ENCODE assay signal across 9 mouse cellular contexts in the genomic region with DNA sequence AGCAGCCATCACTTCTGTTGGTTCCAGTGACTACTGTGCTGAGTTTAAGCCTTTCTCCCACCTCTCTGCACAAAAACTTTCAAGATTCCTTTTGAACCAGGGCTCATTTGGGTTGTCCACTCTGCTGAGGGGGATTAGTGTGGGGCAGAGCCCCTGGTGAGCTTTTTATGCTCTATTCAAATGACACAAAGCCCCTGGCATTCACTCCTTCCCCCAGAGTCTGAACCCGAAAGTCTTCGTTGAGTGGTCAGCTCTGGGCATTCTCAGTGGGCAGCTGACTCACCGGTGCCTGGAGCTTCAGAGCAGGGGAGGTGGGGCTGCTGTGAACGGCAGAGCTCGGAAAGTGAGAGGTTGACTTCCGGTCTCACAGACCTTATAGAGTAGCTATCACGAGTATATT. TPM values are rescaled to one million over a fixed set of nuclear protein-coding genes. Genes with fewer than 3 reads are reported as not detected.
A peak's percentile ranks its signal among the peaks of the same experiment; 100 is the strongest.
DNase-seq lines count a peak whose midpoint lies in the region; ATAC-seq and TF ChIP-seq lines count a peak whose summit lies in the region.
"Had no signal": no experiment of that assay in that cellular context is flagged by ENCODE, and none has a peak within 500 bp of the region (broad histone marks: within the 10 kb centered on the region; RNA-seq: fewer than 3 reads in every experiment).

No protein-coding gene starts in this region.

- ATAC-seq in forebrain, embryonic 14.5 days: peak; percentile 58
- ATAC-seq in midbrain, embryonic 13.5 days: peak; percentile 59

- no peak for TF ChIP-seq POLR2A in CH12.LX (IDR thresholded peaks at IDR 0.05; ENCODE audit: low read depth, low read length)

- H3K27ac ChIP-seq in CH12.LX (ENCODE audit: insufficient read depth, low read depth): no peak overlapping the region; the same call in 1 of the 2 replicates
- H3K27ac ChIP-seq in forebrain, embryonic 14.5 days (ENCODE audit: low read depth, low read length): peak overlapping the region; percentile 55
- H3K27ac ChIP-seq in midbrain, embryonic 13.5 days: peak overlapping the region; percentile 78

- H3K36me3 ChIP-seq in CH12.LX (replicated peaks in 1 of 2; ENCODE audit: control insufficient read depth in 1 of 2, insufficient read depth in 1 of 2, low read length in 1 of 2): no peaks in the 10 kb centered on the region
- H3K36me3 ChIP-seq in forebrain, embryonic 14.5 days (ENCODE audit: control insufficient read depth, insufficient read depth, low read length): no peaks in the 10 kb centered on the region
- no peaks in the 10 kb centered on the region for H3K36me3 ChIP-seq in midbrain, embryonic 13.5 days

- in situ Hi-C loops in CH12.LX (cut with MboI; ENCODE audit: low pct_ligation_motif_present, low pct_unique_long_range_greater_than_20kb, low sequenced_read_pairs): no loop called here

- DNase-seq in CH12.LX (ENCODE audit: extremely low read depth): no peak
- DNase-seq in Muller cell, postnatal 12 days (ENCODE audit: inconsistent ontology term): peak; percentile 88
- DNase-seq in forebrain, embryonic 14.5 days (ENCODE audit: low spot score): peak; percentile 60
- no peak for DNase-seq in adrenal gland, adult 2 months
- DNase-seq in layer of hippocampus, adult 8-10 months (ENCODE audit: low spot score in 2 of 2): no peak
- DNase-seq in frontal cortex, adult 2 months (ENCODE audit: extremely low spot score in 1 of 2, low spot score in 1 of 2): no peak
- DNase-seq: lung, postnatal 14 days; thymus, postnatal 36 days had no signal

- H3K4me1 ChIP-seq in CH12.LX (ENCODE audit: control insufficient read depth in 1 of 2, insufficient read depth in 2 of 2): peaks cover 11 to 12% of the 10 kb centered on the region in 2 experiments; a peak in 2 of 4 replicates
- H3K4me1 ChIP-seq in forebrain, embryonic 14.5 days (ENCODE audit: control insufficient read depth, insufficient read depth, low read length): peaks cover 23% of the 10 kb centered on the region
- H3K4me1 ChIP-seq in midbrain, embryonic 13.5 days (replicated peaks): peaks cover 35% of the 10 kb centered on the region

- H3K27me3 ChIP-seq in CH12.LX (replicated peaks): no peaks in the 10 kb centered on the region
- no peaks in the 10 kb centered on the region for H3K27me3 ChIP-seq in forebrain, embryonic 14.5 days (replicated peaks; ENCODE audit: control insufficient read depth, insufficient read depth, low read length)
- H3K27me3 ChIP-seq in midbrain, embryonic 13.5 days: no peaks in the 10 kb centered on the region

- H3K4me2 ChIP-seq in CH12.LX (ENCODE audit: insufficient read depth, low read depth, poor library complexity, severe bottlenecking): peak overlapping the region; percentile 15; the same call in 1 of the 2 replicates
- peak overlapping the region; percentile 18 for H3K4me2 ChIP-seq in forebrain, embryonic 14.5 days (ENCODE audit: low read length)
- peak overlapping the region; percentile 38 for H3K4me2 ChIP-seq in midbrain, embryonic 13.5 days (replicated peaks)

- under 1% methylated on average over 7 of the region's 7 CpGs for WGBS in forebrain, embryonic 14.5 days
- 1% methylated on average over 7 of the region's 7 CpGs for WGBS in midbrain, embryonic 13.5 days

- H3K4me3 ChIP-seq in CH12.LX (replicated peaks in 1 of 3; ENCODE audit: low read depth in 2 of 3, low read length in 2 of 3, poor library complexity in 1 of 3): no peak overlapping the region
- H3K4me3 ChIP-seq in forebrain, embryonic 14.5 days (ENCODE audit: low read depth, low read length): no peak overlapping the region
- no peak overlapping the region for H3K4me3 ChIP-seq in midbrain, embryonic 13.5 days (replicated peaks)

- no peak for TF ChIP-seq RAD21 in CH12.LX (IDR thresholded peaks at IDR 0.05; ENCODE audit: low read depth, low read length)

- no peak for TF ChIP-seq CTCF in CH12.LX (conservative IDR thresholded peaks at IDR 0.05 in 1 of 2, IDR thresholded peaks at IDR 0.05 in 1 of 2; ENCODE audit: low read depth in 2 of 2, low read length in 2 of 2)

- dilution Hi-C loops in CH12.LX (cut with MboI; ENCODE audit: extremely low pct_ligation_motif_present, extremely low pct_unique_long_range_greater_than_20kb, low sequenced_read_pairs): no loop called here

- H3K79me2 ChIP-seq in CH12.LX (replicated peaks; ENCODE audit: control insufficient read depth, extremely low read depth, insufficient read depth, poor library complexity, severe bottlenecking): no peaks in the 10 kb centered on the region

- peaks cover 23% of the 10 kb centered on the region for H3K9me3 ChIP-seq in CH12.LX (replicated peaks; ENCODE audit: low read length)
- H3K9me3 ChIP-seq in forebrain, embryonic 14.5 days (replicated peaks; ENCODE audit: control insufficient read depth, low read length): no peaks in the 10 kb centered on the region
- H3K9me3 ChIP-seq in midbrain, embryonic 13.5 days: no peaks in the 10 kb centered on the region

- no peak for TF ChIP-seq EP300 in CH12.LX (IDR thresholded peaks at IDR 0.05; ENCODE audit: low read length)

- no peak overlapping the region for H3K9ac ChIP-seq in CH12.LX (ENCODE audit: insufficient read depth, low read depth)
- H3K9ac ChIP-seq in forebrain, embryonic 14.5 days (ENCODE audit: low read length): no peak overlapping the region
- no peak overlapping the region for H3K9ac ChIP-seq in midbrain, embryonic 13.5 days (replicated peaks)

TF ChIP-seq in CH12.LX, 34 proteins besides CTCF, POLR2A, EP300 and RAD21:
- TF ChIP-seq RCOR1 (conservative IDR thresholded peaks at IDR 0.05; ENCODE audit: low read depth, low read length) (no peak), SMC3 (IDR thresholded peaks at IDR 0.05; ENCODE audit: low read depth, low read length) (no peak), ZKSCAN1 (IDR thresholded peaks at IDR 0.05; ENCODE audit: borderline replicate concordance, low read depth, low read length) (no peak), JUND (conservative IDR thresholded peaks at IDR 0.05; ENCODE audit: low read depth, low read length) (no peak), ZMIZ1 (IDR thresholded peaks at IDR 0.05; ENCODE audit: low read depth, low read length) (no peak), ZNF384 (IDR thresholded peaks at IDR 0.05; ENCODE audit: low read depth, low read length) (no peak), ELF1 (IDR thresholded peaks at IDR 0.05; ENCODE audit: low read depth, low read length) (no peak), IRF4 (IDR thresholded peaks at IDR 0.05; ENCODE audit: low read depth, low read length) (no peak), MEF2A (IDR thresholded peaks at IDR 0.05; ENCODE audit: borderline replicate concordance, low read depth, low read length) (no peak), CHD2 (IDR thresholded peaks at IDR 0.05; ENCODE audit: low read length) (no peak), MAX (IDR thresholded peaks at IDR 0.05; ENCODE audit: low read length) (no peak), MAFK (IDR thresholded peaks at IDR 0.05; ENCODE audit: insufficient replicate concordance, low read length) (no peak), ZC3H11A (IDR thresholded peaks at IDR 0.05; ENCODE audit: low read depth, low read length) (no peak)

RNA-seq across cellular contexts. Expression of a gene that starts 33.7 kb away (rescaled TPM):
- 32.2 and 33.9 TPM in 2 replicates for total RNA-seq in CH12.LX (2012; rRNA removed)
- total RNA-seq in CH12.LX (2014; rRNA removed): 24.1 and 25.8 TPM in 2 replicates
- 30.8 and 31.6 TPM in 2 replicates for polyA plus RNA-seq in CH12.LX (2012; ENCODE audit: insufficient read length, low read depth)
- polyA plus RNA-seq in forebrain, embryonic 14.5 days (2014; fragmentation: Nextera tagmentation; extraction: Ambion mirVana): 16.3 and 17.4 TPM in 2 replicates
- 45.6 and 47.7 TPM in 2 replicates for polyA plus RNA-seq in midbrain, embryonic 13.5 days (2015; fragmentation: Nextera tagmentation; extraction: Ambion mirVana)
- 10 to 100 TPM in 1 of 2 experiments, 1 to 10 TPM in 1; 7.3 to 14.8 TPM for total RNA-seq in adrenal gland, adult 2 months (2021)
- polyA plus RNA-seq in adrenal gland, adult 2 months (2012; rRNA removed): 12.3 and 14.3 TPM in 2 replicates
- total RNA-seq in layer of hippocampus, adult 8-10 months (2022): 10 to 100 TPM; 31.3 to 41.3 (median 34.3) TPM
- 19.9 and 22.6 TPM in 2 replicates for polyA plus RNA-seq in frontal cortex, adult 2 months (2012; rRNA removed)

Comparison
In these comparisons a context has a peak if more than half of its experiments do, and no peak if none do; other contexts are left out.
1. DNase-seq: peak in Muller cell, postnatal 12 days (single experiment) and forebrain, embryonic 14.5 days (single experiment); none in CH12.LX (single experiment), adrenal gland, adult 2 months (single experiment), layer of hippocampus, adult 8-10 months (0 of 2) and frontal cortex, adult 2 months (0 of 2).
2. Peak in every context shown above with its lines, with median percentiles within 50 percentile points of each other: H3K4me2 ChIP-seq.